Mouse (Mus musculus) layer of hippocampus, postnatal 14 days (tissue): ENCODE data around the gene H2al1i. TPM values are rescaled to one million over a fixed set of nuclear protein-coding genes. Genes with fewer than 3 reads are reported as not detected.

Source experiments
- total RNA-seq, 2 experiments: library from RNA; stranded (reverse); gene quantifications; 2 replicates each; pipeline ENCODE4 v1.2.3; 2021

The H2al1i gene
- total RNA-seq, 2 experiments from 2014 or later = not detected

Other genes with a start within 250 kb of the H2al1i start
- gene H2al1a, start 25.4 kb upstream of the H2al1i start, total RNA-seq = not detected
- gene H2al1b, start 22.2 kb upstream of the H2al1i start, total RNA-seq = not detected
- not detected for gene H2al1c, start 19.0 kb upstream of the H2al1i start, total RNA-seq
- not detected for gene H2al1d, start 15.8 kb upstream of the H2al1i start, total RNA-seq
- gene H2al1e, start 12.7 kb upstream of the H2al1i start, total RNA-seq = not detected
- not detected for gene H2al1f, start 9.5 kb upstream of the H2al1i start, total RNA-seq
- not detected for gene H2al1g, start 6.4 kb upstream of the H2al1i start, total RNA-seq
- gene H2al1h, start 3.2 kb upstream of the H2al1i start, total RNA-seq = not detected
- gene H2al1j, start 3.2 kb downstream of the H2al1i start, total RNA-seq = not detected